Mouse (Mus musculus) liver, embryonic 16.5 days (tissue): ENCODE data around the gene Timm17a. TPM values are rescaled to one million over a fixed set of nuclear protein-coding genes. Genes with fewer than 3 reads are reported as not detected.

Source experiments
- ATAC-seq: fragments of 200-750 bp; cut with Nextera tagmentation; 2 replicates; pipeline ENCODE4 v1.8.0; 2017; ENCODE audit warnings: low read depth, mild to moderate bottlenecking, moderate number of reproducible peaks, moderate library complexity
- H3K27ac ChIP-seq: fragments of 300-500 bp; sonication (generic); 2 replicates; pipeline ENCODE4 v1.5.1; 2014; ENCODE audit warnings: mild to moderate bottlenecking, low read length
- H3K27me3 ChIP-seq: fragments of 300-500 bp; sonication (generic); 2 replicates; pipeline ENCODE4 v1.6.1; 2014; ENCODE audit warnings: low read depth, low read length, mixed read lengths; ENCODE audit not compliant: control insufficient read depth, insufficient read depth
- H3K36me3 ChIP-seq: fragments of 300-500 bp; sonication (generic); 2 replicates; pipeline ENCODE4 v1.6.1; 2014; ENCODE audit warnings: mild to moderate bottlenecking; ENCODE audit not compliant: control insufficient read depth, insufficient read depth
- H3K4me1 ChIP-seq: fragments of 300-500 bp; sonication (generic); 2 replicates; pipeline ENCODE4 v1.6.1; 2014; ENCODE audit warnings: low read depth, low read length, mixed read lengths; ENCODE audit not compliant: control insufficient read depth
- H3K4me2 ChIP-seq: fragments of 300-500 bp; sonication (generic); 2 replicates; pipeline ENCODE4 v1.6.1; 2014; ENCODE audit warnings: low read depth, low read length, mixed read lengths
- H3K4me3 ChIP-seq: fragments of 300-500 bp; sonication (generic); 2 replicates; pipeline ENCODE4 v1.5.1; 2014; ENCODE audit warnings: low read depth, mild to moderate bottlenecking, low read length
- H3K9ac ChIP-seq: fragments of 300-500 bp; sonication (generic); 2 replicates; pipeline ENCODE4 v1.6.1; 2014; ENCODE audit warnings: low read depth, low read length
- H3K9me3 ChIP-seq: fragments of 300-500 bp; sonication (generic); replicated peaks from 2 replicates; pipeline ENCODE4 v1.6.1; 2016; ENCODE audit warnings: low read length; ENCODE audit not compliant: control insufficient read depth
- WGBS: fragments of 180-500 bp; shearing (Covaris S2); extraction: QIAGEN DNeasy Blood & Tissue Kit; methylation state at CpG from one replicate; pipeline ENCODE4 v1.1.7; 2014; ENCODE audit not compliant: insufficient replicate concordance; 5-methylcytosine and 5-hydroxymethylcytosine counted together
- polyA plus RNA-seq: library from polyadenylated mRNA; unstranded; fragments of >200 nt; fragmentation: Nextera tagmentation; extraction: Ambion mirVana; gene quantifications from 2 replicates; pipeline ENCODE4 v1.2.1, GENCODE M21; 2015

Gene Timm17a
- polyA plus RNA-seq, 1 experiment from 2014 or later = 85.6 TPM

GRCm38 (mm10) chr1:135248434-135248850, 65.1 kb downstream of the Timm17a start:
- H3K9ac ChIP-seq = no peak overlapping the region
- no peak for ATAC-seq
- no peaks in the 10 kb centered on the region for H3K9me3 ChIP-seq
- H3K4me3 ChIP-seq = no peak overlapping the region
- no peak overlapping the region for H3K4me2 ChIP-seq
- no peaks in the 10 kb centered on the region for H3K36me3 ChIP-seq
- 21% methylated on average over 15 of the region's 15 CpGs for WGBS
- peaks cover 40% of the 10 kb centered on the region for H3K4me1 ChIP-seq
- H3K27me3 ChIP-seq = no peaks in the 10 kb centered on the region; the same call in 1 of the 2 replicates
- H3K27ac ChIP-seq = no peak overlapping the region

Other genes with a start within 250 kb of the Timm17a start
- gene Lgr6, start 208.5 kb downstream of the Timm17a start, polyA plus RNA-seq = 0.07 and 0.08 TPM in 2 replicates
- gene Ptpn7, start 181.1 kb downstream of the Timm17a start, polyA plus RNA-seq = 9.0 and 9.6 TPM in 2 replicates
- 7.8 and 9.9 TPM in 2 replicates for gene Arl8a, start 167.0 kb downstream of the Timm17a start, polyA plus RNA-seq
- not detected in 2 replicates for gene Gpr37l1, start 146.1 kb downstream of the Timm17a start, polyA plus RNA-seq
- gene Elf3, start 55.2 kb downstream of the Timm17a start, polyA plus RNA-seq = 0.93 and 2.5 TPM in 2 replicates
- gene Rnpep, start 29.7 kb downstream of the Timm17a start, polyA plus RNA-seq = 21.4 and 23.8 TPM in 2 replicates
- gene Lmod1, start 11.0 kb upstream of the Timm17a start, polyA plus RNA-seq = 0.07 and 0.12 TPM in 2 replicates
- 1.0 and 1.3 TPM in 2 replicates for gene Shisa4, start 61.5 kb upstream of the Timm17a start, polyA plus RNA-seq
- 22.3 and 23.5 TPM in 2 replicates for gene Ipo9, start 116.7 kb upstream of the Timm17a start, polyA plus RNA-seq